Mouse (Mus musculus): ENCODE results near the gene Ntsr2.

The Ntsr2 gene

DNA sequence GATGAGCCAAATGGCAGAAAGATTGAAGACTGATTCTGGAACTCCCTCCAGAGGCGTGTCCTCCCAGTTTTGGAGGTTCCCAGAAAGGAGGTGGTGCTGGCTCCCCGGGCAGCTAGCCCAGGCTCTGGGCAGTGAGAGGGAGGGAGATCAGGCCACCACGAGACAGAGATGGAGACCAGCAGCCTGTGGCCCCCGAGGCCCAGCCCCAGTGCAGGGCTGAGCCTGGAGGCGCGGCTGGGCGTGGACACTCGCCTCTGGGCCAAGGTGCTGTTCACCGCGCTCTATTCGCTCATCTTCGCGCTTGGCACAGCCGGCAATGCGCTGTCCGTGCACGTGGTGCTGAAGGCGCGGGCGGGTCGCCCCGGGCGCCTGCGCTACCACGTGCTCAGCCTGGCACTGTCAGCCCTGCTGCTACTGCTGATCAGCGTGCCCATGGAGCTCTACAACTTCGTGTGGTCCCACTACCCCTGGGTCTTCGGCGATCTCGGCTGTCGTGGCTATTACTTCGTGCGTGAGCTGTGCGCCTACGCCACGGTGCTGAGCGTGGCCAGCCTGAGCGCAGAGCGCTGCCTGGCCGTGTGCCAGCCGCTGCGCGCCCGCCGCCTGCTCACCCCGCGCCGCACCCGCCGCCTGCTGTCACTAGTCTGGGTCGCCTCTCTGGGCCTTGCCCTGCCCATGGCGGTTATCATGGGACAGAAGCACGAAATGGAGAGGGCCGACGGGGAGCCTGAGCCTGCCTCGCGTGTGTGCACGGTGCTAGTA lies at the start of gene Ntsr2:
Ntsr2 (plus strand) TSS at position 51 of the 762 bp plus-strand sequence.
- peak; percentile 63 to 68 for DNase-seq (ENCODE audit: low spot score in 2 of 2)

GRCm38 (mm10) chr12:16605624-16606023 lies 47.6 kb upstream of the Ntsr2 start:
- DNase-seq (ENCODE audit: low spot score in 2 of 2) = no peak

GRCm38 (mm10) chr12:16610936-16611335 lies 42.2 kb upstream of the Ntsr2 start, which contains the start of gene Lpin1:
TSS of gene Lpin1 (minus strand) at chr12:16610966.
- DNase-seq (ENCODE audit: low spot score in 2 of 2) = no peak

GRCm38 (mm10) chr12:16614556-16614955 lies 38.6 kb upstream of the Ntsr2 start:
- DNase-seq (ENCODE audit: low spot score in 2 of 2) = no peak

DNA sequence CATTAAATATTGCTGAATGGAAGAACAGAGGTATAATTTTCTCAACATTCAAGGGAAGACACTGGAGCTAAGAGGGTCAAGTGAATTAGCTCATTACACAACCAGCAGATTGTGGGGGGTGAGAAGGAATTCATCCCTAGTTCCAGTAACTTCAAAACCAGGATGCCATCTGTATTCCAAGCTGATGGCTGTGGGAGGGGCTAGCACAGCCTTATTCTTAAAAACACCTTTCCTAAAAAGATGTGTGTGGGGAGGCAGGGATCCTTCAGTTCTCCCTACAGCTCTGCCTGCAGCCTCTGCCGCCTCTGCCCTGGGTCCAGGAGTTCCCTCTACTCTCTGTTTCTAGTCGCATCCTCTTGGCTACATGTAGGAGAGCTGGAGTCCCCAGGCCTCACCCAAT lies 37.4 kb upstream of the Ntsr2 start:
- DNase-seq (ENCODE audit: low spot score in 2 of 2) = no peak

DNA sequence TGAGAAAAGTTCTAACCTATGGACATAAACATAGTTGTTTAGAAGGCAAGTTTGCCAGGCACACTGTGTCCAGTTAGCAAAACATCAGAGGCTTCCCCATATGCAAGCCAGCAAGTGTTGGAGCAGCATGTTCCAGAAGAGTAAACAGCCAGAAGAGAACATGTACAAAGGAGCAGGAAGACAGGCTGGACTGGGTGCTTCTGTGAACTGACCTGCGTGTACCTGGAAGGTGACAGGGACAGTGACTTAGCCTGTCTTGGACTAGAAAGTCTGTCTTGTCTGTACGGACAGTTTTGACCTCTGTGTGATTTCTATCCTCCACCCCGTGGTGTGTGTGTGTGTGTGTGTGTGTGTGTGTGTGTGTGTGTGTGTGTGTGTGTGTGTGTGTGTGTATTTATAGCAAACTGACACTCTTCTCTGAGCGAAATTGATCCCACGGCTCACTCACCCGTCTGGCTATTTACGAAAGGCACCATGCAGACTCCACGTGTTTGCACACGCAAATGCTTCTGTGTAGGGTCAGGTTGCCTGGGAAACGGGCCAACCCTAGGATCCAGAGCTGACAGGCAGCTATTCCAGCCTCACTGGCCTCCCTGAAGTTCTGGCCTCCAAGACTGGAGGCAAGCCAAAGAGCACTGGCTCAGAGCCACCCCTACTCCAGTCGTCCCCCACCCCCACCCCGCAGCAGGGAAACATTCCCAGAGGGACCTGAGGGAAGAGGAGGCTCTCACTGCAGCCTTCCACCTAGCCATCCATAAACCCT lies 34.5 kb upstream of the Ntsr2 start:
- DNase-seq (ENCODE audit: low spot score in 2 of 2) = peak; percentile 50 to 59

DNA sequence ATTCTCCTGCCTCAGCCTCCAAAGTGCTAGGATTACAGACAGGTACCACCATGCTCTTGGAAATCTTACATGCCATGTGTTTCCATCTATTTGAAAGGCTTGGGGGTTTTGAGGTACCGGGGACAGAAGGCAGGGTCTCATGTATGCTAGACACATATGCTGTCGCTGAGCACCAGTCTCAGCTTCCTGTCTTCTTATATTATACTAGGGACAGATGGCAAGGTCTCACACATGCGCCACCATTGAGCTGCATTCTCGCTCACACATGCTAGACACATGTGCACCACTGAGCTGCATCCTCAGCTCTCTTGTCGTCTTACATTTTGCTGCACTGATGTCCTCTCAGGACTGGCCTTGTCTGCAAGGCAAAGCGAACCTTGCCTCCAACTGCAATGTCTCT lies 33.7 kb upstream of the Ntsr2 start:
- no peak for DNase-seq (ENCODE audit: low spot score in 2 of 2)

DNA sequence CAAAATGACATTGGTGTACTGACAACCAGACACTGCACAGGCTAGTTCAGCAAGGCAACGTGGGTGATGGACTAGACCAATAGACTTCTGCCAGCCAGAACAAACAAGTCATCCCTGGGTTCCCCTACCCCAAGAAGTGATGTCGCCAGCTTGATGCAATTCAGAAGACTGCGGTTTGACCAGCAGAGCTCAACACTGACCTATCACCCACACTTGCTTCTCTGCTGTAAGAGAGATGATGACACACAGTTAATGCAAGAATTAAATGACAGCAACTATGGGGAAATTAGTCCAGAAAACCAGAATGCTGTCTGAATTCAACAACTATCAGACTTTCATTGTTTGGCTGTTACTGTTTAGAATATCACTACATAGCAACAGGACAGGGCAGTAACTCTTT lies 33.0 kb upstream of the Ntsr2 start:
- DNase-seq (ENCODE audit: low spot score in 2 of 2) = no peak

- no peak for DNase-seq (ENCODE audit: low spot score in 2 of 2)
Measured at GRCm38 (mm10) chr12:16630152-16630865, 22.9 kb upstream of the Ntsr2 start.

- no peak for DNase-seq (ENCODE audit: low spot score in 2 of 2)
Measured at GRCm38 (mm10) chr12:16630866-16631185, 22.4 kb upstream of the Ntsr2 start.

DNA sequence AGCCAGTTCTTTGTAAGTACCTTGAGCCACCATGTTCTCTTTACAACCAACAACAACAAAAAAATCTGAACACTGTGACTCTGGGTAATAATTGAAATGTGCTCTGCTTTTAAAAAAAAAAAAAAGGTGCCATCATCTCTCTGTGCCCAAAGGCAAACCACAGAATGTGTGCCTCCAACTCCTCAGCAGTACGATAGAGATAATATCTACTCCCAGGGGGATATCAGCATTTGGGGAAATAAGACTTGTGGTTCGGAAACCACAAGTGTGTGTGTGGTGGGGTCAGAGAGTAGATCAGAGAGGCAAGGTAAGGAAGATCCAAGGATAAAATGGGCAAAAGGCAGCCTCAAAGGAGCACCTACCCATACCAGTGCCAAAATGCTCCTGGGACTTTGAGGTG lies 21.8 kb upstream of the Ntsr2 start:
- no peak for DNase-seq (ENCODE audit: low spot score in 2 of 2)

DNA sequence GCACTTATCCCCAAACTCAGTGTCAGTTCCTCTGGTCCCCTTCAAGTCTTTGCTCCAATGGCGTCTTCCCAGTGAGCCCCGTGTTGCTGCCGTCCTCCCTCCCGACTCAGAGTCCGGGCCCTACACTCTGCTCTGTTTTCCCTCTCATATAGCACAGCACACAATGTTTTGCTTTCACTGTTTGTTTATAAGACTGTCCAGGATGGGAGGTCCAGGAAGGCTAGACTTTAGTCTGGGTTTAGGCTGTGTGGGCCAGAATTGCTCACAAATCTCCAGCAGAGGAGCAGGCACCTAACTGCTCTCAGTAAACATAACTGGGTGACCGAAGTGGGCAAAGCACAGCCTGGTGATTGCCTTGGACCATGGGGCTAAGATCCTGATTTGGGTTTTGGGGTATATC lies 19.9 kb upstream of the Ntsr2 start:
- DNase-seq (ENCODE audit: low spot score in 2 of 2) = no peak

DNA sequence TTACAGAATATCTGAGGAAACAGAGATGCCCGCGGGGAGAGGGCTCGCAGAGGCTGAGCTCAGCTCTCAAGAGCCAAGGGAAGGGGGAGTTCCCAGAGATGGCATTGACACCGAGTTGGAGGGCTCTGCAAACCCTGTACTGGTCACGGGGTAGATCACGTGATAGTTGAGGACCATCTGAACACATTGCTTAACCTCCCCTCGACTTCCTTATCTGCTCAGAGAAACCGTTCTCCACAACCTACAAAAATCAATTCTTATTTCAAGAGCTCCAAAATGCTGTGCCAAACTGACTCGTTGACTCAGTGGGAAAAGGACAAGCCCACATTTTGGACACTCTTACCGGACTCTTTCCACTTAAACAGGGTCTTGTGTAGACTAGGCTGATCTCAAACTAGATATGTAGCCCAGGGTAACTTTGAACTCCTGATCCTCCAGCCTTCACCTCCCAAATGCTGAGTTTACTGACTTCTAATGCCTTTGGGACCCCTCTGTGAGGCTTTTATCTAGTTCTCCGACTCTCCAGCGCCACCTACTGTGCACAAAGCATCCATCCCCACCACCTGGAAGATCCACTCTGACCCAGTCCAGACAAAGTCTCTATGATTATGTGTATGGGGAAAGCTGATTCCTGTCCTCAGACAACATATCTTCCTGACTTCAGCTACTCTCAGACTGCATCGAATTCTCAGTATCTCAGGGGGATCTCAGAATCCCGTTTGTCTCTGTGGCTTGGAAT lies 18.9 kb upstream of the Ntsr2 start:
- DNase-seq (ENCODE audit: low spot score in 2 of 2) = peak in 1 of 2 experiments; percentile 47

GRCm38 (mm10) chr12:16635816-16636215 lies 17.4 kb upstream of the Ntsr2 start:
- no peak for DNase-seq (ENCODE audit: low spot score in 2 of 2)

GRCm38 (mm10) chr12:16639078-16639771 lies 14.0 kb upstream of the Ntsr2 start:
- DNase-seq (ENCODE audit: low spot score in 2 of 2) = no peak

- DNase-seq (ENCODE audit: low spot score in 2 of 2) = no peak
Measured at GRCm38 (mm10) chr12:16640075-16640474, 13.1 kb upstream of the Ntsr2 start.

- DNase-seq (ENCODE audit: low spot score in 2 of 2) = no peak
Measured at GRCm38 (mm10) chr12:16642000-16642399, 11.2 kb upstream of the Ntsr2 start.

GRCm38 (mm10) chr12:16643508-16644345 lies 9.5 kb upstream of the Ntsr2 start:
- DNase-seq (ENCODE audit: low spot score in 2 of 2) = peak; percentile 52 to 57

DNA sequence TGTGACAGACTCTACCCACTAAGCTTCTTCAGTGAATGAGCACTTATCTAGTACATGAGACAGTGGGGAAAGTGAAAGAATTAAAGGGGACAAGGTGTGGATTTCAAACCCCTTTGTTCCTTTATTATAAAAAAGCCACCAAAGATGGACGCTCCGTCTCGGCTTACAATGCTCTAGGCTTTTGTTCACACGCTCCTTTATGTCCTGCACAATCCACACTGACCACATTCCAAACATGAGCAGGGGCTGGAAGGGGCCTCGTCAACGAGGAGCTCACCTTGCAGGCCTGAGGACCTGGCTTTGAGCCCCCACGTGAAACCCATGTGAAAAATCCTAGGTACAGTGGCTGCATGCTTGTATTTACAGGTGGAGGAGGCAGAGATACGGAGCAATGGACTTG lies 8.5 kb upstream of the Ntsr2 start:
- no peak for DNase-seq (ENCODE audit: low spot score in 2 of 2)

DNA sequence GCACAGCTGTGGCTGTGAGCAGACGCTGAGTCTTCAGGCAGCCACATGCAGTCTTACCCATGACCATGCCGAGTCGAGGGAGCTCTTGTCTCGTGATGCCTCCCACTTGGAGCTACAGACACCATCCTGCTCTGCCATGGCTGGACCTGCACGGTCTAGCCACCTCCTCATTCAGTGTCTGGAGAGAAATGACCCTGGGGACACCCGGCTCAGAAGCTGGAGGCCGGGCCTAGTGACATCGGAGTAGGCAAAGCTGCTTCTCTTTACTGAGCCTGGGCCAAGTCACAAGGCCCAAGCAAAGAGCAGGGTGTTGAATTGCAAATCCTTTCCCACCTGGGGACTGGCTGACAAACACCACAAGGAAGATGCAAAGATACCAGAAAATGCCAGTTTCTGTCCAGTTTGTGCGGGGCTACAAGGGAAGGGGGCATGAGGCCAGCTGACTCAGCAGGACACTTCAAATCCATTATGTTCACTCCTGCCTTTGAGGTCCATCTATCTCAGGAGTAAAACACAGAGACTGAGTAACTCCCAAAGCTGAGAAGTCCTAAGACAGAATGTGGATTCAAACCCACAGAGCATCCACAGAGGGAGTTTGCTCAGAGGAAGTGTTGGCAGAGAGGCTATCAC lies 6.3 kb upstream of the Ntsr2 start:
- no peak for DNase-seq (ENCODE audit: low spot score in 2 of 2)

All from frontal cortex, postnatal 10 days (tissue).